Mouse (Mus musculus) ovary, adult 18-20 months (tissue): Measurements from ENCODE around the gene Gm20388.
A peak's percentile ranks its signal among the peaks of the same experiment; 100 is the strongest.
"Not testable (repeated sequence)": the region's sequence is repeated elsewhere in the genome, so short reads cannot be mapped to it uniquely, and the experiment has no call there.

Source experiments
- DNase-seq: peaks from one replicate; pipeline ENCODE4 v3.0.0; 2022; ENCODE audit warnings: low spot score, mixed read lengths

Gm20388 gene

GRCm38 (mm10) chr8:124144619-124144980 lies 4234.0 kb downstream of the Gm20388 start:
- no peak for DNase-seq

- no peak for DNase-seq
Observed at GRCm38 (mm10) chr8:124146286-124146685, 4235.6 kb downstream of the Gm20388 start.

- DNase-seq: no peak
Observed at GRCm38 (mm10) chr8:124150009-124150408, 4239.4 kb downstream of the Gm20388 start.

- DNase-seq: no peak
Observed at GRCm38 (mm10) chr8:124150536-124150935, 4239.9 kb downstream of the Gm20388 start.

- DNase-seq: no peak
Observed at GRCm38 (mm10) chr8:124151881-124152280, 4241.2 kb downstream of the Gm20388 start.

GRCm38 (mm10) chr8:124152771-124153170 lies 4242.1 kb downstream of the Gm20388 start:
- no peak for DNase-seq

- no peak for DNase-seq
Observed at GRCm38 (mm10) chr8:124156324-124156723, 4245.7 kb downstream of the Gm20388 start.

- DNase-seq: no peak
Observed at GRCm38 (mm10) chr8:124161683-124162082, 4251.0 kb downstream of the Gm20388 start.

GRCm38 (mm10) chr8:124163258-124163657 lies 4252.6 kb downstream of the Gm20388 start:
- no peak for DNase-seq

- no peak for DNase-seq
Observed at GRCm38 (mm10) chr8:124169749-124170148, 4259.1 kb downstream of the Gm20388 start.

GRCm38 (mm10) chr8:124170671-124171070 lies 4260.0 kb downstream of the Gm20388 start:
- DNase-seq: no peak

- DNase-seq: no peak
Observed at GRCm38 (mm10) chr8:124171557-124172528, 4261.2 kb downstream of the Gm20388 start.

- DNase-seq: no peak
Observed at GRCm38 (mm10) chr8:124173688-124174087, 4263.0 kb downstream of the Gm20388 start.

GRCm38 (mm10) chr8:124176133-124176532 lies 4265.5 kb downstream of the Gm20388 start:
- no peak for DNase-seq

GRCm38 (mm10) chr8:124177092-124177491 lies 4266.5 kb downstream of the Gm20388 start:
- DNase-seq: not testable (repeated sequence)

- DNase-seq: no peak
Observed at GRCm38 (mm10) chr8:124180681-124181445, 4270.2 kb downstream of the Gm20388 start.

GRCm38 (mm10) chr8:124181751-124182150 lies 4271.1 kb downstream of the Gm20388 start:
- no peak for DNase-seq

GRCm38 (mm10) chr8:124182224-124182623 lies 4271.6 kb downstream of the Gm20388 start:
- peak; percentile 37 for DNase-seq

- DNase-seq: no peak
Observed at GRCm38 (mm10) chr8:124184078-124184477, 4273.4 kb downstream of the Gm20388 start.

GRCm38 (mm10) chr8:124184507-124184906 lies 4273.9 kb downstream of the Gm20388 start:
- no peak for DNase-seq

GRCm38 (mm10) chr8:124185081-124185480 lies 4274.4 kb downstream of the Gm20388 start:
- DNase-seq: no peak

- no peak for DNase-seq
Observed at GRCm38 (mm10) chr8:124190388-124190787, 4279.7 kb downstream of the Gm20388 start.

GRCm38 (mm10) chr8:124192242-124192641 lies 4281.6 kb downstream of the Gm20388 start:
- DNase-seq: no peak
